Mouse (Mus musculus): Measurements from ENCODE around the gene Tbce.

- TF ChIP-seq CTCF (IDR thresholded peaks at IDR 0.05; ENCODE audit: insufficient read depth, low read depth, low read length), result no peak
- no peak for TF ChIP-seq POLR2A (IDR thresholded peaks at IDR 0.05; ENCODE audit: insufficient read depth, low read depth, low read length)
Measured at GRCm38 (mm10) chr13:13997476-13997875, 42.0 kb downstream of the Tbce start.
